Comparison of ENCODE assay signal across 20 mouse cellular contexts in genomic region chr5:103813997-103814542, GRCm38 (mm10).
DNase-seq lines count a peak whose midpoint lies in the region; ATAC-seq and TF ChIP-seq lines count a peak whose summit lies in the region.
"Had no signal": no experiment of that assay in that cellular context is flagged by ENCODE, and none has a peak within 500 bp of the region (broad histone marks: within the 10 kb centered on the region; RNA-seq: fewer than 3 reads in every experiment).

No protein-coding gene starts in this region.

- peaks cover 13% of the 10 kb centered on the region for H3K4me1 ChIP-seq in kidney, embryonic 15.5 days
- H3K4me1 ChIP-seq in kidney, embryonic 14.5 days (ENCODE audit: control insufficient read depth, insufficient read depth, low read length) = peaks cover 7% of the 10 kb centered on the region; the same call in 1 of the 2 replicates
- H3K4me1 ChIP-seq in lung, adult 2 months (ENCODE audit: control insufficient read depth, insufficient read depth, low read length) = peaks cover 27% of the 10 kb centered on the region
- H3K4me1 ChIP-seq in intestine, postnatal 0 days (replicated peaks; ENCODE audit: control insufficient read depth, insufficient read depth, low read length) = peaks cover 11% of the 10 kb centered on the region
- no peaks in the 10 kb centered on the region; the same call in 1 of the 2 replicates for H3K4me1 ChIP-seq in midbrain, embryonic 16.5 days (ENCODE audit: control insufficient read depth, insufficient read depth, low read length)
- H3K4me1 ChIP-seq: embryonic facial prominence, embryonic 12.5 days; neural tube, embryonic 12.5 days had no signal

- no peaks in the 10 kb centered on the region for H3K27me3 ChIP-seq in kidney, embryonic 15.5 days
- H3K27me3 ChIP-seq in kidney, embryonic 14.5 days (ENCODE audit: control insufficient read depth, insufficient read depth, low read length) = no peaks in the 10 kb centered on the region
- H3K27me3 ChIP-seq in intestine, postnatal 0 days (replicated peaks; ENCODE audit: control insufficient read depth, insufficient read depth, low read length) = no peaks in the 10 kb centered on the region
- H3K27me3 ChIP-seq in midbrain, embryonic 16.5 days (ENCODE audit: control insufficient read depth, insufficient read depth, low read depth, low read length) = no peaks in the 10 kb centered on the region
- H3K27me3 ChIP-seq: embryonic facial prominence, embryonic 12.5 days; limb, embryonic 12.5 days; midbrain, embryonic 12.5 days; neural tube, embryonic 12.5 days; Patski had no signal

- no peak overlapping the region for H3K9ac ChIP-seq in kidney, embryonic 15.5 days
- no peak overlapping the region for H3K9ac ChIP-seq in kidney, embryonic 14.5 days (ENCODE audit: low read depth, low read length)
- H3K9ac ChIP-seq in intestine, postnatal 0 days (ENCODE audit: low read depth, low read length) = no peak overlapping the region
- H3K9ac ChIP-seq in midbrain, embryonic 16.5 days (ENCODE audit: low read depth, low read length) = no peak overlapping the region
- H3K9ac ChIP-seq: embryonic facial prominence, embryonic 12.5 days; limb, embryonic 12.5 days; midbrain, embryonic 12.5 days; neural tube, embryonic 12.5 days had no signal

- H3K36me3 ChIP-seq in kidney, embryonic 15.5 days = 0 out of 2 replicates have a peak, but pooled peaks cover 4% of the 10 kb centered on the region
- H3K36me3 ChIP-seq in kidney, embryonic 14.5 days (ENCODE audit: control insufficient read depth, insufficient read depth, low read length) = no peaks in the 10 kb centered on the region
- no peaks in the 10 kb centered on the region; the same call in 1 of the 2 replicates for H3K36me3 ChIP-seq in intestine, postnatal 0 days (ENCODE audit: control insufficient read depth, insufficient read depth)
- no peaks in the 10 kb centered on the region for H3K36me3 ChIP-seq in midbrain, embryonic 16.5 days (ENCODE audit: control insufficient read depth, insufficient read depth, low read length)
- H3K36me3 ChIP-seq: embryonic facial prominence, embryonic 12.5 days; heart, embryonic 10.5 days; midbrain, embryonic 12.5 days; neural tube, embryonic 12.5 days had no signal

- H3K27ac ChIP-seq in kidney, embryonic 15.5 days = peak overlapping the region; percentile 15; the same call in 1 of the 2 replicates
- no peak overlapping the region for H3K27ac ChIP-seq in kidney, embryonic 14.5 days (ENCODE audit: low read depth, low read length)
- peak overlapping the region; percentile 68 for H3K27ac ChIP-seq in intestine, postnatal 0 days (ENCODE audit: low read depth, low read length)
- H3K27ac ChIP-seq in midbrain, embryonic 16.5 days (ENCODE audit: low read length) = no peak overlapping the region
- H3K27ac ChIP-seq: embryonic facial prominence, embryonic 12.5 days; heart, embryonic 10.5 days; limb, embryonic 12.5 days; macrophage; midbrain, embryonic 12.5 days; neural tube, embryonic 12.5 days had no signal

- TF ChIP-seq POLR2A in lung, adult 2 months (IDR thresholded peaks at IDR 0.05; ENCODE audit: borderline replicate concordance, extremely low read depth, low read depth, low read length) = no peak

- 74% methylated on average over 12 of the region's 12 CpGs for WGBS in kidney, embryonic 15.5 days
- 78% methylated on average over 12 of the region's 12 CpGs for WGBS in kidney, embryonic 14.5 days
- 55% methylated on average over 12 of the region's 12 CpGs for WGBS in lung, adult 2 months
- 64% methylated on average over 12 of the region's 12 CpGs for WGBS in intestine, postnatal 0 days
- WGBS in midbrain, embryonic 16.5 days = 88% methylated on average over 12 of the region's 12 CpGs

- H3K4me3 ChIP-seq in kidney, embryonic 15.5 days (replicated peaks) = no peak overlapping the region
- H3K4me3 ChIP-seq in kidney, embryonic 14.5 days (ENCODE audit: low read length) = no peak overlapping the region
- peak overlapping the region; percentile 2 for H3K4me3 ChIP-seq in lung, adult 2 months (replicated peaks; ENCODE audit: extremely low read depth, low read depth, low read length)
- H3K4me3 ChIP-seq in intestine, postnatal 0 days (ENCODE audit: low read depth, low read length) = no peak overlapping the region
- no peak overlapping the region for H3K4me3 ChIP-seq in midbrain, embryonic 16.5 days (ENCODE audit: low read depth, low read length)
- H3K4me3 ChIP-seq: embryonic facial prominence, embryonic 12.5 days; heart, embryonic 10.5 days; limb, embryonic 12.5 days; midbrain, embryonic 12.5 days; neural tube, embryonic 12.5 days had no signal

- no peak for TF ChIP-seq CTCF in lung, adult 2 months (IDR thresholded peaks at IDR 0.05; ENCODE audit: insufficient read depth, low read length)
- no peak for TF ChIP-seq CTCF in intestine, postnatal 0 days (IDR thresholded peaks at IDR 0.05; ENCODE audit: low read depth)

- no peaks in the 10 kb centered on the region for H3K9me3 ChIP-seq in kidney, embryonic 15.5 days (replicated peaks)
- no peaks in the 10 kb centered on the region for H3K9me3 ChIP-seq in kidney, embryonic 14.5 days (ENCODE audit: control insufficient read depth, low read length)
- no peaks in the 10 kb centered on the region for H3K9me3 ChIP-seq in intestine, postnatal 0 days (ENCODE audit: control insufficient read depth)
- no peaks in the 10 kb centered on the region for H3K9me3 ChIP-seq in midbrain, embryonic 16.5 days (replicated peaks; ENCODE audit: control insufficient read depth, low read length, poor library complexity, severe bottlenecking)
- H3K9me3 ChIP-seq: embryonic facial prominence, embryonic 12.5 days; heart, embryonic 10.5 days; limb, embryonic 12.5 days; midbrain, embryonic 12.5 days; neural tube, embryonic 12.5 days had no signal

- H3K4me2 ChIP-seq in kidney, embryonic 15.5 days = no peak overlapping the region
- no peak overlapping the region for H3K4me2 ChIP-seq in kidney, embryonic 14.5 days (replicated peaks; ENCODE audit: low read depth, low read length)
- peak overlapping the region; percentile 0; the same call in 1 of the 2 replicates for H3K4me2 ChIP-seq in intestine, postnatal 0 days (replicated peaks; ENCODE audit: low read depth)
- H3K4me2 ChIP-seq in midbrain, embryonic 16.5 days (ENCODE audit: low read length) = no peak overlapping the region
- H3K4me2 ChIP-seq: embryonic facial prominence, embryonic 12.5 days; limb, embryonic 12.5 days; midbrain, embryonic 12.5 days; neural tube, embryonic 12.5 days had no signal

- no peak for ATAC-seq in kidney, embryonic 15.5 days (replicated peaks; ENCODE audit: low FRiP score)
- no peak for ATAC-seq in kidney, embryonic 14.5 days (ENCODE audit: low FRiP score, low TSS enrichment)
- no peak for ATAC-seq in intestine, postnatal 0 days
- ATAC-seq in midbrain, embryonic 16.5 days = no peak
- ATAC-seq: Patski had no signal

- DNase-seq in lung, adult 2 months = no peak
- no peak for DNase-seq in lung, postnatal 25 days (ENCODE audit: low spot score)
- no peak for DNase-seq in urinary bladder, postnatal 36 days (ENCODE audit: low spot score in 2 of 2)
- DNase-seq: adrenal gland, adult 8-10 months; B cell, adult 2 months; cerebellum, adult 9-11 months; right cerebral cortex, adult 18-20 months; spleen, adult 18-20 months; thymus, adult 2 months had no signal

Comparison
In these comparisons a context has a peak if more than half of its experiments do, and no peak if none do; other contexts are left out.
1. H3K27ac ChIP-seq: peak in kidney, embryonic 15.5 days (single experiment) and intestine, postnatal 0 days (single experiment); none in kidney, embryonic 14.5 days (single experiment) and midbrain, embryonic 16.5 days (single experiment).